Mouse (Mus musculus) brain, embryonic 14.5 days (tissue): Measurements from ENCODE around the gene Ripor3. TPM values are rescaled to one million over a fixed set of nuclear protein-coding genes. Genes with fewer than 3 reads are reported as not detected.

Experiments
- DNase-seq: peaks from one replicate; pipeline ENCODE4 v3.0.0-alpha.2; 2011; ENCODE audit warnings: low read depth
- CTCF ChIP-seq: fragments of 200-500 bp; IDR thresholded peaks from 2 replicates; pipeline ENCODE4 v1.5.1; 2012; ENCODE audit warnings: inconsistent platforms, mild to moderate bottlenecking, moderate library complexity, borderline replicate concordance; ENCODE audit not compliant: insufficient read depth, insufficient read length; ENCODE audit errors: extremely low read depth
- POLR2A ChIP-seq: fragments of 200-500 bp; IDR thresholded peaks from 2 replicates; pipeline ENCODE4 v1.6.1; 2012; ENCODE audit warnings: mild to moderate bottlenecking, inconsistent platforms, borderline replicate concordance; ENCODE audit not compliant: poor library complexity, insufficient read depth, insufficient read length, severe bottlenecking; ENCODE audit errors: extremely low read depth
- polyA plus RNA-seq: library from polyadenylated mRNA; depleted of rRNA; stranded (reverse); fragments of >200 nt; gene quantifications from 2 replicates; pipeline ENCODE4 v1.2.3, GENCODE M21; 2012

The Ripor3 gene
- polyA plus RNA-seq, 1 experiment = 1.1 TPM

GRCm38 (mm10) chr2:167945451-167945850, 65.0 kb downstream of the Ripor3 start:
- no peak for DNase-seq
- no peak for TF ChIP-seq CTCF
- no peak for TF ChIP-seq POLR2A

GRCm38 (mm10) chr2:167944193-167944592, 66.2 kb downstream of the Ripor3 start:
- DNase-seq = no peak
- TF ChIP-seq CTCF = no peak
- TF ChIP-seq POLR2A = no peak

GRCm38 (mm10) chr2:167942926-167943633, 67.3 kb downstream of the Ripor3 start:
- TF ChIP-seq POLR2A (no peak), CTCF (no peak)
- peak; percentile 40 for DNase-seq

GRCm38 (mm10) chr2:167942199-167942925, 68.1 kb downstream of the Ripor3 start:
- TF ChIP-seq POLR2A (no peak), CTCF (no peak)
- peak; percentile 92 for DNase-seq

- TF ChIP-seq CTCF = no peak
- no peak for TF ChIP-seq POLR2A
- DNase-seq = peak; percentile 50
Observed at GRCm38 (mm10) chr2:167941745-167942176, 68.7 kb downstream of the Ripor3 start.

DNA sequence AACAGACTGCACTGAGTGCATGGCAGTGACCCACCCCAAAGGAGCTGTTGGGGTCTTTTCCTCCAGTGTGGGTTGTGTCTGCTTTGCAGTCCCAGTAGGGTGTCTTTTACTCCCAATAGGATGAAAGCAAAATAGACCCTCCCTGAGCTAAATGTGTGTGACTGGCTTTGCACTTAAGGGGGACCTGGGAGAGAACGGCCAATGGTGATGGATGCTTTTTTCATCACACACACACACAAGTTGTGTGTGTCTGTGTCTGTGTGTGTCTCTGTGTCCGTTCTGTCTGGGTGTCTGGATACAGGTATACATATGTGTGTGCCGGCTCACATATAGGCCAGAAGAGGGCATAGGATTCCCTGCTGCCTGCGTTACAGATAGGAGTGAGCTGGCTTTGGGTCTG, 69.1 kb downstream of the Ripor3 start:
- TF ChIP-seq POLR2A = no peak
- no peak for TF ChIP-seq CTCF

DNA sequence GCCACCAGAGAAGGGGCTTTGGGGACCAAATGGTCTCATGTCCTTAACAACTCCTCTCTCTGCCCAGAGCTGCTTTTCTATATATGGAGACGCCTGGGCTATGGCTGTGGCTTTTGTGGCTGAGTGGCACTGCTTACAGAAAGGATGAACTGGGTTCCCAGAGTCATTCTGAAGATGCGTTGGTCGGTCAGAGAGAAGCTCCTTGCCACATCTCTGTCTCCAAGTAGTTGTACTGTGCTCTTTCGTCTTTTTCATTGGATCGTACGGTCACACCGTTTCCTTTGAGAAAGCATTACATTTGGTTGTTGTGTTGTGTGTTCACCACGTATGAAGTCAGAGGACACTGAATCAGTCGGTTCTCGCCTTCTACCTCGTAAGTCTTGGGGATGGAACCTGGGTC, 69.8 kb downstream of the Ripor3 start:
- no peak for DNase-seq
- TF ChIP-seq CTCF (no peak), POLR2A (no peak)

More for the DNA sequence above, 69.1 kb downstream of the Ripor3 start:
- no peak for DNase-seq

DNA sequence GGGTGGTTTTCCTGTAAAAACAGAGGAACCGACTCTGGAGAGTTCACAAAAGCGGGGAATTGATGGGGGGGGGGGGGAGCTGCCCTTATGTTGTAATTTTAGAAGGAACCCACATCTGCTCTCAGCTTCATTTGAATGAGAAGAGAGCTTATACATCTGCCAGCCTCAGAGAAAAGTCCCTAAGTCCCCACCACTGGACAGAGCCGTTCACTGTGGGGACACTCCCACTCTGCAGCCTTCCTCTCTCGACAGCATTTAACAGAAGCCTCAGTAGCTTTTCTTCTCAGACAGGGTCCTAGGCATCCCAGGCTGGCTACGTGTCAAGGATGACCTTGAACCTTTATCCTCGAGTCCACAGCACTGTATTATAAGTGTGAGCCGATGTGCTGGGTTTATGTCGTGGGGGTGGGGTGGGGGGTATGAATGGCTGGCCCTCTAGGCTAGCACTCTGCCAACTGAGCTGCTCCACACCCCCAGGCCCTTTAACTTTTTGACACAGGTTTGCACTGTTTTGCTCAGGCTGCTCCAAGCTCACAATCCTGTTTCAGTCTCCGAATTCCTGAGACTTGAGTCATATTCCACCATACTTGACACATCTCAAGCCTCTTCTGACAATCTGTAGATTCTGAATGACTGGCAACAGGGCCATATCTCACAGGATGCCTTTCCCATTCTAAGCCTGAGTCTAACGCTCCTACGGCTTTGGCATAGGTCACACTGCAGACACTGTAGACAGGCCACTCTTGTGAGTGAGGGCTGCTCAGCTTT, 70.6 kb downstream of the Ripor3 start:
- TF ChIP-seq POLR2A = no peak
- TF ChIP-seq CTCF = no peak
- no peak for DNase-seq

DNA sequence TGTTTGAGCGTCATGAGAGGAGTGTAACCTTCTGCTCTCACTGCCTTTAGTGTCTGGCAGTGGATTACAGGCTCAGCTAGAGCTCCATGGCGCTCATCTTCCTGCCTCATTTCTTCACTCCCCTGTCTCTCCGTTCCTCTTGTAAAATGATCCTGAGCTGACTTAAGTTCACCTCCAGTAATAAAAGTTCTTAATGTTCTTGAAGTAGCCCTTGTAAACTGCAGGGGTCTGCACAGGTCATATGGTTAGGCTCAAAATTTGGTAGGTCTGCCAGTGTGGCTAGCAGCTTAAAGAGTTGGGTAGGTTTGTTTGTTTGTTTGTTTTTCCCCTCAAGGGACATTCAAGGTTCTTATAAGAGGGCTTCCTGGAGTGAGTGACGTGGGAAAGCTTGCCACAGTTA, 71.2 kb downstream of the Ripor3 start:
- DNase-seq = no peak
- TF ChIP-seq POLR2A (no peak), CTCF (no peak)

- DNase-seq = no peak
- no peak for TF ChIP-seq POLR2A
- TF ChIP-seq CTCF = no peak
Observed at GRCm38 (mm10) chr2:167938786-167939185, 71.6 kb downstream of the Ripor3 start.

- no peak for DNase-seq
- TF ChIP-seq POLR2A (no peak), CTCF (no peak)
Observed at GRCm38 (mm10) chr2:167935956-167936355, 74.5 kb downstream of the Ripor3 start.
